Mouse (Mus musculus): ENCODE measurements at regions not wholly inside any gene's neighbourhood (a gene's known extent, or its start where the extent isn't known, plus 50 kb on each side); places are given as distances from the start of the nearest gene placed in this dataset.

- Histone ChIP-seq H3ac (ENCODE audit: control insufficient read depth, insufficient read length) (no peak overlapping the region), H3K27me3 (ENCODE audit: control insufficient read depth, insufficient read depth, insufficient read length) (no peaks in the 10 kb centered on the region), H3K36me3 (ENCODE audit: control insufficient read depth, insufficient read depth) (no peaks in the 10 kb centered on the region), H3K4me3 (no peak overlapping the region), H3K79me2 (ENCODE audit: control insufficient read depth, insufficient read depth) (no peaks in the 10 kb centered on the region), H3K4me2 (ENCODE audit: low read depth) (no peak overlapping the region)
- TF ChIP-seq MYOG (IDR thresholded peaks at IDR 0.05; ENCODE audit: control insufficient read depth in 1 of 3, insufficient read depth in 1 of 3, insufficient read length in 2 of 3, low read depth in 2 of 3) (no peak), E2F4 (IDR thresholded peaks at IDR 0.05; ENCODE audit: insufficient read depth) (no peak), TCF12 (IDR thresholded peaks at IDR 0.05; ENCODE audit: insufficient read depth, poor library complexity, severe bottlenecking) (no peak), MAX (IDR thresholded peaks at IDR 0.05; ENCODE audit: low read depth) (no peak)
Observed at GRCm38 (mm10) chr16:93333654-93334053, 270.2 kb downstream of the Setd4 start.

- H3K36me3 ChIP-seq (ENCODE audit: control insufficient read depth, insufficient read depth) = no peaks in the 10 kb centered on the region
- H3ac ChIP-seq (ENCODE audit: control insufficient read depth, insufficient read length) = no peak overlapping the region
- peak overlapping the region; percentile 82 for H3K4me2 ChIP-seq (ENCODE audit: low read depth)
- H3K79me2 ChIP-seq (ENCODE audit: control insufficient read depth, insufficient read depth) = no peaks in the 10 kb centered on the region
- TF ChIP-seq TCF12 (IDR thresholded peaks at IDR 0.05; ENCODE audit: insufficient read depth, poor library complexity, severe bottlenecking) = peak; percentile 63
- no peak for TF ChIP-seq REST (IDR thresholded peaks at IDR 0.05; ENCODE audit: insufficient read depth, insufficient read length)
- TF ChIP-seq MYOG (IDR thresholded peaks at IDR 0.05; ENCODE audit: control insufficient read depth in 1 of 3, insufficient read depth in 1 of 3, insufficient read length in 2 of 3, low read depth in 2 of 3) = peak in 2 of 3 experiments; percentile 40 to 71
- no peak for TF ChIP-seq POLR2AphosphoS2 (IDR thresholded peaks at IDR 0.05; ENCODE audit: insufficient read length, low read depth)
- TF ChIP-seq MYOD1 (IDR thresholded peaks at IDR 0.05; ENCODE audit: control insufficient read depth in 1 of 3, insufficient read length in 2 of 3, low read depth in 2 of 3) = peak in 2 of 3 experiments; percentile 76
- no peak for TF ChIP-seq MAX (IDR thresholded peaks at IDR 0.05; ENCODE audit: low read depth)
- no peak for TF ChIP-seq TCF3 (IDR thresholded peaks at IDR 0.05; ENCODE audit: insufficient read length, low read depth)
- TF ChIP-seq SRF (IDR thresholded peaks at IDR 0.05; ENCODE audit: control insufficient read depth, insufficient read length, low read depth) = no peak
- TF ChIP-seq POLR2A (IDR thresholded peaks at IDR 0.05; ENCODE audit: insufficient read length, low read depth) = no peak
- no peaks in the 10 kb centered on the region for H3K27me3 ChIP-seq (ENCODE audit: control insufficient read depth, insufficient read depth, insufficient read length)
- no peak overlapping the region for H3K4me3 ChIP-seq
Observed at GRCm38 (mm10) chr16:93328680-93329395, 275.0 kb downstream of the Setd4 start.

- H3K79me2 ChIP-seq (ENCODE audit: control insufficient read depth, insufficient read depth) = no peaks in the 10 kb centered on the region
- no peak overlapping the region for H3ac ChIP-seq (ENCODE audit: control insufficient read depth, insufficient read length)
- H3K4me3 ChIP-seq = no peak overlapping the region
- TF ChIP-seq SRF (IDR thresholded peaks at IDR 0.05; ENCODE audit: control insufficient read depth, insufficient read length, low read depth) = no peak
- TF ChIP-seq TCF12 (IDR thresholded peaks at IDR 0.05; ENCODE audit: insufficient read depth, poor library complexity, severe bottlenecking) = no peak
- TF ChIP-seq POLR2AphosphoS2 (IDR thresholded peaks at IDR 0.05; ENCODE audit: insufficient read length, low read depth) = no peak
- no peak for TF ChIP-seq TCF3 (IDR thresholded peaks at IDR 0.05; ENCODE audit: insufficient read length, low read depth)
- TF ChIP-seq MYOD1 (IDR thresholded peaks at IDR 0.05; ENCODE audit: control insufficient read depth in 1 of 3, insufficient read length in 2 of 3, low read depth in 2 of 3) = no peak
- TF ChIP-seq MAX (IDR thresholded peaks at IDR 0.05; ENCODE audit: low read depth) = no peak
- TF ChIP-seq CEBPB (IDR thresholded peaks at IDR 0.05; ENCODE audit: insufficient read depth, poor library complexity, severe bottlenecking) = no peak
- TF ChIP-seq POLR2A (IDR thresholded peaks at IDR 0.05; ENCODE audit: insufficient read length, low read depth) = no peak
- no peak for TF ChIP-seq USF1 (IDR thresholded peaks at IDR 0.05; ENCODE audit: low read depth)
- no peak for TF ChIP-seq REST (IDR thresholded peaks at IDR 0.05; ENCODE audit: insufficient read depth, insufficient read length)
- TF ChIP-seq E2F4 (IDR thresholded peaks at IDR 0.05; ENCODE audit: insufficient read depth) = no peak
- TF ChIP-seq MYOG (IDR thresholded peaks at IDR 0.05; ENCODE audit: control insufficient read depth in 1 of 3, insufficient read depth in 1 of 3, insufficient read length in 2 of 3, low read depth in 2 of 3) = no peak
- H3K4me2 ChIP-seq (ENCODE audit: low read depth) = no peak overlapping the region
- H3K27me3 ChIP-seq (ENCODE audit: control insufficient read depth, insufficient read depth, insufficient read length) = no peaks in the 10 kb centered on the region
- no peaks in the 10 kb centered on the region for H3K36me3 ChIP-seq (ENCODE audit: control insufficient read depth, insufficient read depth)
Observed at GRCm38 (mm10) chr16:93324911-93325310, 279.0 kb downstream of the Setd4 start.

GRCm38 (mm10) chr16:93323172-93323571, 280.7 kb downstream of the Setd4 start:
- no peak overlapping the region for H3K4me2 ChIP-seq (ENCODE audit: low read depth)
- no peak overlapping the region for H3K4me3 ChIP-seq
- no peak for TF ChIP-seq MYOG (IDR thresholded peaks at IDR 0.05; ENCODE audit: control insufficient read depth in 1 of 3, insufficient read depth in 1 of 3, insufficient read length in 2 of 3, low read depth in 2 of 3)
- no peak for TF ChIP-seq MYOD1 (IDR thresholded peaks at IDR 0.05; ENCODE audit: control insufficient read depth in 1 of 3, insufficient read length in 2 of 3, low read depth in 2 of 3)
- TF ChIP-seq TCF12 (IDR thresholded peaks at IDR 0.05; ENCODE audit: insufficient read depth, poor library complexity, severe bottlenecking) = no peak
- no peak for TF ChIP-seq POLR2A (IDR thresholded peaks at IDR 0.05; ENCODE audit: insufficient read length, low read depth)
- no peak for TF ChIP-seq USF1 (IDR thresholded peaks at IDR 0.05; ENCODE audit: low read depth)
- TF ChIP-seq E2F4 (IDR thresholded peaks at IDR 0.05; ENCODE audit: insufficient read depth) = no peak
- no peak for TF ChIP-seq REST (IDR thresholded peaks at IDR 0.05; ENCODE audit: insufficient read depth, insufficient read length)
- H3K27me3 ChIP-seq (ENCODE audit: control insufficient read depth, insufficient read depth, insufficient read length) = no peaks in the 10 kb centered on the region
- H3K79me2 ChIP-seq (ENCODE audit: control insufficient read depth, insufficient read depth) = no peaks in the 10 kb centered on the region
- no peaks in the 10 kb centered on the region for H3K36me3 ChIP-seq (ENCODE audit: control insufficient read depth, insufficient read depth)
- no peak overlapping the region for H3ac ChIP-seq (ENCODE audit: control insufficient read depth, insufficient read length)

DNA sequence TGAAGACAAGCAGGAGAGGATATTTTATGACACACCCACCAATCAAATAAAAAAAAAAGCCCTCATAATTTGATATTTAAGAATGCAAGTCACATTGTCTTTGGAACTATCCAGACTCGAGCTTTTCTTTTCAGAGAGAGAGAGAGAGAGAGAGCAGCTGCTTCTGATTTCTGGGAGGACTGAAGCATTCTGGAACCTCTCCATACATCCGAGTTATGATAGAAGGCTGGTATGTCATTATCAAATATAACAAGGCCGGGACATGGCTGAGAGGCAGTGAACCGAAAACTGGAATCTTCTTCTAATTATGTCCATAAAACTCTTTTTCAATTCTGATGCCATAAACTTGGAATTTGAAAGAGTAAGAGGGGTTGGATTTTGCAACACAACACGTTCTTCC, 284.3 kb downstream of the Setd4 start:
- TF ChIP-seq SRF (IDR thresholded peaks at IDR 0.05; ENCODE audit: control insufficient read depth, insufficient read length, low read depth) (no peak), MYOG (IDR thresholded peaks at IDR 0.05; ENCODE audit: control insufficient read depth in 1 of 3, insufficient read depth in 1 of 3, insufficient read length in 2 of 3, low read depth in 2 of 3) (no peak), POLR2AphosphoS2 (IDR thresholded peaks at IDR 0.05; ENCODE audit: insufficient read length, low read depth) (no peak), TCF12 (IDR thresholded peaks at IDR 0.05; ENCODE audit: insufficient read depth, poor library complexity, severe bottlenecking) (no peak), TCF3 (IDR thresholded peaks at IDR 0.05; ENCODE audit: insufficient read length, low read depth) (no peak)
- Histone ChIP-seq H3K4me2 (ENCODE audit: low read depth) (no peak overlapping the region), H3ac (ENCODE audit: control insufficient read depth, insufficient read length) (no peak overlapping the region), H3K79me2 (ENCODE audit: control insufficient read depth, insufficient read depth) (no peaks in the 10 kb centered on the region), H3K4me3 (no peak overlapping the region), H3K36me3 (ENCODE audit: control insufficient read depth, insufficient read depth) (no peaks in the 10 kb centered on the region), H3K27me3 (ENCODE audit: control insufficient read depth, insufficient read depth, insufficient read length) (no peaks in the 10 kb centered on the region)
